Mouse (Mus musculus): ENCODE results near the gene Gm10142.
"Not testable (repeated sequence)": the region's sequence is repeated elsewhere in the genome, so short reads cannot be mapped to it uniquely, and the experiment has no call there.

Gene Gm10142

DNA sequence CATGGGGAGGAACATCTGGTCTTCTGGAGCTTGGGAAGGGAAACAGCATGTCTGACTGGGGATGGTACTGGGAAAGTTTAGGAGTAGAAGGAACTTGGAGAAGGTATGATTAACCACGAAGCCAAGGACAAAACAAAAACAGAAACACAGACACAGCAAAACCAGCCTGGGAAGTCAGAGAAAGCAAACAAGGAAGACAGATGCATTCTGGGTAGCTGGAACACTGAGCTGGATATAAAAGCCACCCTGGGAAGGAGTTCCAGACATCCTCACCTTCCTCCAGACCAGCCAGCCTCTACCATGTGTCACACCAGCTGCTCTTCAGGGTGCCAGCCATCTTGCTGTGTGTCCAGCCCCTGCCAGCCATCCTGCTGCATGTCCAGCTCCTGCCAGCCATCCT, at the start of gene Gm10142:
Gene Gm10142 (plus strand): TSS at position 301 of the 400 bp plus-strand sequence.
- no peak for DNase-seq

DNA sequence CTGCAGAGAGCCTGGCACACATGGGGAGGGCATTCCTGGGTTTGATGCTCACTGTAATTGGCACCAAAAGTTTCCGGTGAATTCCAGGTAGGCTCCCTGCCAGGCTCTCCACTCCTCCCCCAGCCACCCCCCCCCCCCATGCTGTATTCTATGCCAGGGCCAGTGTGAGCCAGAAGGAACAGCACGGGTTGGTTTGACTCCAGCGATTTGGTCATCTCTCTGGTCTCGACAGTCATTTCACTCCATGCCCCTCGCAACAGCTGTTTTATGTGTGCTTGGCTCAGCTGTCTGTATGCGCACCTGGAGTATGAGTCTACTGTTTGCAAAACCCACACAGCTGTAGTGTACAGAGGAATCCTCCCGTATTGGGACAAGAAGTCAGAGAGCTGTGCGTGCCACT, 49.3 kb upstream of the Gm10142 start:
- no peak for DNase-seq

DNA sequence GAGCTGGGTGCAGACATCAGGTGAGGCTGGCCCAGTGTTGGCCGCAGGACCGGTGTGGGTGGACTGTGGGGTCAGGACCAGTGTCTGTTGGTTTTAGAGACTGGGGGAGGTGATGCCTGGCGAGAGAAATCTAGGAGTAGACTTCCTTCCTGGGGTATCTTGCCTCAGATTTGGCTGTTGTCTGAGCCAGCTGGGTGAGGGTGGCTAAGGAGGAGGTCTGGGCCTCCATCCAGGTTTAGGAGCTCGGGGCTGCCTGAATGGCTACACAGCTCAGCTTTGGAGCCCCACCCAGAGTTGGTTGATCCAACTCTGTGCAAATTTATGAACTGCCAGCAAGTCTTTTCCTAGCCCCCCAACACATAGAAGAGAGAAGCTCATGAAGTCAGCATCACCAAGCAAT, 48.2 kb upstream of the Gm10142 start:
- DNase-seq, result no peak

DNA sequence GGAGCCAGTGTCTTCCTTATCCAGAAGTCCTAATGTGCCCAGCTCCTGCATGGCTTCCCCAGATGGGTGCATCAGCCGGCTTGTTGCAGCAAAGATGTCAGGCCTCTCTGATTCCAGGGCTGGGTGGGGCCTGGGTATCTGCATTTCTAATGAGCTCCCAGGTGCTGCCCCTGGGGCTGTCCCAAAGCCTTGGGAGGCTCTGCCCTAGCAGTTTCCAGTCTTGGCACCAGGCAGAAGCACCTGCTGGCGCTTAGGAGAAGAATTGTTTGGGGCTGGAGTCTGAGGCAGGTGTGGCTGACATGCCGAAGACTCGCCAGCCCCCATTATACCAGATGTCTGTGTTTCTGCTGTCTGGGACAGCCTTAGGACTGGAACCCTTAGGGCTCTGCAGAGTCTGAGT, 44.9 kb upstream of the Gm10142 start:
- no peak for DNase-seq

DNA sequence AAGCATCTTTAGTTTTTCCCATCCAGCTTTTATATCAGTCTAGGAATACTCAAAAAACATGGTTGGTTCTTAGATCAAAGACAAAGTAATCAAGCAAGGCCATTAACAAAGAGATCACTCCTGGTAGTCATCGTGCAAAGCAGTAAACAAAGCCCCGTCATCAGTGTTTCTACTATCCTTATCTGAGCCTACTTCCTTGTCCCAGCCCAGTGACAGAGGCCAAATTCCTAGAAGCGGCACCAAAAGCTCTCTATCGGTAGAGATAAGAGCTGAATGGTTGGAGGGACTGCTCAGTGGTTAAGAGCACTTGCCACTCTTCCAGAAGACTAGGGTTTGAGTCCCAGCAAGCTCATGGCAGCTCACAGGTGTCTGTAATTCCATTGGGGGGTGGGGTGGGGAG, 44.1 kb upstream of the Gm10142 start:
- DNase-seq, result no peak

DNA sequence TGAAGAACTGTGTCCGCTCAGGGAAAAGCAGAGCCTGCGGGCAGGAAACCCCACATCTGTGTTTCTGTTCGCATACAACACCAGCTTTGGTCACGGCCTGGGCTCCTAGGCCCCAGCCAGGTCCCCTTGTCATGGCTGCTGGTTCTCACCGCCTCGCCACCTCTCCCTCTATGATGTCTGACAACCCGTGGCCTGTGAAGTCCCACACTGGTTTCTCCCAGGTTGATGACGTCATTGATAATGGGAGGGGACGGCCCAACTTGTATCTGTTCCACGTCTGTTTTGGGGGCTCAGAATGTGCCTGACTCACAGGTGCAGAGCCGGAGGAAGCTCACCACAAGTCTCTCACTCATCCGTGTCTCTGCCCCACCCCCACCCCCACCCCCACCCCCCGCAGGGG, 41.8 kb upstream of the Gm10142 start:
- DNase-seq, result no peak

DNA sequence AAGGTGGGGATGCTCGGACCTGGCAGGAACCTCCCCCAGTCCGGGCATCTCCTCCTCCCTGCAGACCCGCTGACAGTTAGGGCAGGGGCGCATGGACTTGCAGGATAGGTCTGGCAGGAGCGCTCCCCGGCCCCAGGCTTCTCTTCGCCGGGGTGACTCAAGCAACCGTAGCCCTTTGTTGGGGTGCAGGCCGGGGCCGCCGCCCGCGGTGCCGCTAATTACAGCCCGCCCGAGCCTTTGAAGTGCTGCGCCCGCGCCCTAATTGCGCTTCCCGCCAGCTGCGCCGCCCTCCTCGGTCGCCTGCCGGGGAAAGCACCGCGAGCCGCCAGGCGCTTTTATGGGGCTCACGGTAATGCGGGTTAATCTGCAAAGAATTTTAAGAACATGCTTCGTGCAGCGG, 38.0 kb upstream of the Gm10142 start:
- DNase-seq, result no peak

DNA sequence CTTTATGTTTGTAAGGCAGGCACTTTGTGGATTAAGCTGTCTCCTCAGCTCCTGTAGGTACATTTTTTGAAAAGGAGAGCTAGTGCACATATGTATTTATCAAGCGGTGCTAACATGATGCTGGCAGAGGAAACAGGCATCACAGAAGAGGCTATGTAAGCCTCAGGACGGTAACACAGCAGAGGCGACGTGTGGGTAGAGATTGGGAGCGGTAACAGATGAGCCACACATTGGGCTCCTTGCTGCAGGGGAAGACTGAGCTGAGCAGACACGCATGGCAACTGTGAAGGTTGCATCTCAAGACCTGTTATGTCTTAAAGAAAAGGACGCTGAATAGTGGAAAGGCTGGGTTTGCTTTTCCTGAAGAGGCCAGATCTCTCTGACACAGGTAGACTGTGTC, 32.6 kb upstream of the Gm10142 start:
- DNase-seq, result no peak

DNA sequence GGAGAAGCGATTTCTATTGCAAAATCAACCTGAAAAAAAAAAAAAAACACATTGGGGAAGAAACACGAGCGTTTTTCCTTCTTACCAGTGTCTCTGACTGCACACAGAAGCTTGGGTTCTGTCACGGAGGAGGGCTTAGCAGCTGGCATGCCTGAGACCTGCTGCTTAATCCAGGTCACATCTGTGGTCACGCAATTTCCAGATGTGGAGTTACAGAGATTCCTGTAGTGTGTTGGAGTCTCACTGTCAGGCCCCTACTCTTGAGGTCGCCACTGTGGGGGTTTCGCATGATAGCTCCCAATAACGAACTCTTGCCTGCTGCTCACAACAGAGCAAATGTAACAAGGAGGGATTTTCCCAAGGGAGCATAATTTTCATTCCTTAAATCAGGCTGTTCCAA, 31.4 kb upstream of the Gm10142 start:
- no peak for DNase-seq

DNA sequence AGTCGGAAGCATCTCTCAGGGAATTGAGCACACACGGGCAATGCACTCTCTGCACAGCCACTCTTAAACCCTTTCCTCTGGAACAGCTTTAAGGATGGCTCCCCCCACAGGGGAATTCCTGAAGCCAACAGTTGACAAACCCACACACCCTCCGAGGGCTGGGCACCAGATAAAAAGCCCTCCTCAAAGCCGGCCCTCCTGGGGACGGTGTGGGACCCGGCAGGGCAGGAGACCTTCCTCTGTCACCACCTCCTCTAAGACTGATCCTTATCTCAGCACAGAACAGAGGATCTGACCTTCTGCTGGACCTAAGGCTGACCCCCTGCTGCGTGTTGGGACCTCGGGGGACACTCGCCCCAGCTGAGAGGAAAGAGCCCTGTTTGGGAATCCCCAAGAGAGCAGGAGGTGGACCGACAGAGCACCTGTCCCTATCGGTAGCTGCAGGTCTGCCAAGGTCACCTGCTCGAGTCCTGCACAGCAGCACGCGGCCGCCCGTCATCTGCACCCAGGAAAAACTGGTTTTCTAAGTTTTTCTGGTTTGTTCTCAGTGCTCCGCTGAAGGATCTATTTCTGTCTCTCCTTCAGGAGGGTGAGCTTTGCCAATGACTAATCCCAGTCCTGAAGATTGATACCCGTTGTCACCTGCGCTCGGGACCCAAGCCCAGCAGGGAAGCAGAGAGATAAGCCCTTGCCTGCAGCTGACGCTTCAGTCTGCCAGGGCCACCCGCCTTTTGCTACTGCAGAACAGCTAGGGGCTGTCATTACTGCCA, 29.5 kb upstream of the Gm10142 start, which contains the start of gene Tspear:
Gene Tspear (plus strand): TSS at position 675 of the 770 bp plus-strand sequence.
- no peak for DNase-seq

DNA sequence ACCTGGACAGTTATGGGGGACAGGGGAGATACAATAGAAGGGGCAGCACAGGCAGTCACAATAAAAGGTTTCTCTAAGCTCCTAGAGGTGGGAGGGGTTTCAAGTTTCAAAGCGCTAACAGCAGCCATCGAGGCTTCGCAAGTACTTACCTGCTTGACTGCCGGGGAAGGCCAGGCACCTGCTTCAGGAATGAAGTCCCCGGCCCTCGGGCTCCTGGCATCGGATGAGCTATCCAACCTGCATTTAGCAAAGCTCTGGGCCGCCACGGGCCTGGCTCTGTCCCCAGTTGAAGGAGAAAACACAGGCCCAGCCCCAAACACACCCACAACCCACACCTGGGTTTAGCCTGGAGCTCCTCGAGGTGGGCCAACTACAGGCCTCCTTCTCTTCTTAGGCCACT, 28.6 kb upstream of the Gm10142 start:
- no peak for DNase-seq

DNA sequence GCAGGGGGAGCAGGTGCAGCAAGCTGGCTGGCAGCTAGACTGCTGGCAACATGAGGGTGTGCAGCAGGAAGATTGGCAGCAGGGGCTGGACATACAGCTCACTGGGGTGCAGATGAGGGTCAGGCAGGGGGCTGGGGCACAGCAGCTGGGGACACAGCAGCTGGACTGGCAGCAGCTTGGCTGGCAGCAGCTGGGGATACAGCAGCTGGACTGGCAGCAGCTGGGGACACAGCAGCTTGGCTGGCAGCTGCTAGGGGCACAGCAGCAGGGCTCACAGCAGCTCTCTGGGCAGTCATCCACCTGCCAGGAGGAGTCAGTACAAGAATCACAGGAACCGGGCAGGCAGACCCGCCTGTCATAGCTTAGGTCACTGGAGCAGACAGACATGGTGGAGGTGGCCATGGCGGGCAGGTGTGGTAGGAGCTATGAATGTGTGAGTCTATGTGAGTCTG, 25.2 kb upstream of the Gm10142 start, which contains the start of gene Gm19402:
Gene Gm19402 (minus strand): TSS at position 402 of the 452 bp plus-strand sequence.
- DNase-seq, result not testable (repeated sequence)

DNA sequence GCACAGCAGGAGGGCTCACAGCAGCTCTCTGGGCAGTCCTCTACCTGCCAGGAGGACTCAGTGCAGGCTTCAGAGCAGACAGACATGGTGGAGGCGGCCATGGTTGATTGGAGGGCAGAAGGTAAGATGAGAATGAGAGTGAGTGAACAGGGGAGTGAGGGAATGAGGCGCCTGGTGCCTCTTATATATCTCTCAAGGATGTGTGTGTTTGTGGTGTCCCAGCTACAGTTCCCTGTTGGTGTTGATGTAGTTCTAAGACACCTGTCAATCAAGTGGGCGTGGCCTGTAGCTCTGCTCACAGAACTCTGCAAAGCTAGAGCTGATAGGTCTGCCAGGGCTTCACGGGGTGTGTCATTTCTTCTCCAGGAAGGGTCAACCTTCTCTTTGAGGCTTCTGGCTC, 18.5 kb upstream of the Gm10142 start, which contains the start of gene Gm9508:
Gene Gm9508 (minus strand): TSS at position 101 of the 400 bp plus-strand sequence.
- DNase-seq, result no peak

DNA sequence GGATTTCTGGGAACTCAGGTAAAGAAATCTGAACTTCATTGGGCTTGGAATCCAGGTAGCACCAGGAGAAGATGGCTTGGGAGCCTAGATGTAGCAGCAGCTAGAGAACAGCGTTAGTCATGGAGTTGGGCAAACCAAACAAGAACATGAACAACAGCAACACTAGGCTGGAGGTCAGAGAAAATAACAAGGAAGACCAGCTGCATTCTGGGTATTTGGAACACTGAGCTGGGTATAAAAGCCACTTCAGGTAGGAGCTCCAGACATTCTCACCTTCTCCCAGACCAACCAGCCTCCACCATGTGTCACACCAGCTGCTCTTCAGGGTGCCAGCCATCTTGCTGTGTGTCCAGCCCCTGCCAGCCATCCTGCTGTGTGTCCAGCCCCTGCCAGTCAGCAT, 9.3 kb upstream of the Gm10142 start, which contains the start of gene Gm10272:
Gene Gm10272 (plus strand): TSS at position 301 of the 400 bp plus-strand sequence.
- DNase-seq, result no peak

DNA sequence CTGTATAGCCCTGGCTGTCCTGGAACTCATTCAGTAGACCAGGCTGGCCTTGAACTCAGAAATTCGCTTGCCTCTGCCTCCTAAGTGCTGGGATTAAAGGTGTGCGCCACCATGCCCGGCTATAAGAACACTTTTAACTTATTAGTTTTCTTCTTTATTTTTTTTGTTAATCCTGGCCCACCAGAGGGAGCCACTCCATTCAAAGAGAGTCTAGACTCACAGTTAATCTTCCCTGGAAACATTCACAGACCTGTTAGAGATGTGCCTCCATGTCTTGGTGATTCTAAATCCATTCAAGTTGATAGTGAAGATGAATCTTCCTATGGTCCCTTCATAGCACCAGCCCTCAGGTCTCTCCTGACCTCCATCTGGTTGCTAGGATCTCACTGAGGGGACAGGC, 5.8 kb upstream of the Gm10142 start:
- DNase-seq, result no peak

DNA sequence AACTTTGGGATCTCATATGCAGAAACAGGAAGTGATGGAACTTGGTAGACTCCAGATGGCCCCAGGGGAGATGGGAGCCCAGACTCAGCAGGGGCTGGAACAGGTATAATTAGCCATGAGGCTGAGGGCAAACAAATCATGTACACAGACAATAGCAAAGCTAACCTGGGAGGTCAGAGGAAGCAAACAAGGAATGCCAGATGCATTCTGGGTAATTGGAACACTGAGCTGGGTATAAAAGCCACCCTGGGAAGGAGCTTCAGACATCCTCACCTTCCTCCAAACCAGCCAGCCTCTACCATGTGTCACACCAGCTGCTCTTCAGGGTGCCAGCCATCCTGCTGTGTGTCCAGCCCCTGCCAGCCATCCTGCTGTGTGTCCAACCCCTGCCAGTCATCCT, 4.5 kb upstream of the Gm10142 start, which contains the start of gene Gm10024:
Gene Gm10024 (plus strand): TSS at position 301 of the 400 bp plus-strand sequence.
- not testable (repeated sequence) for DNase-seq

DNA sequence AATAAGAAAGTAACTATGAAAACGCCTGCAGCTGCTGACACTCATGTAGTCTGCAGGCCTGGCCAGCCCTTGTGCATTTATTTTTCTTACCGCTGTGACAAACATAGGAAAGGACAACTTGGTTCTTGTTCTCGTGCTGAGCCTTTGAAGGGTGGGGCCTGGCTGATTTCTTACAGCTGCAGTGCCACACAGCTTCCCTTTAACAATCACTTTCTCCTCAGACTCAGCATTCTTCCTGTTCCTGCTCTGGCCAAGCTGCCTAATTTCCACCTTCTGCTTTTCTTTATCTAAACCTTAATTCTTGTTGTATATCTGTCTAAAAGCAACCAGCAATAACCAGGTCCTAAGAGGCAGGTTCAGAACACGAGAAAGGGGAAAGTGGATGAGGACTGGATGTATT, 1.9 kb upstream of the Gm10142 start:
- no peak for DNase-seq

DNA sequence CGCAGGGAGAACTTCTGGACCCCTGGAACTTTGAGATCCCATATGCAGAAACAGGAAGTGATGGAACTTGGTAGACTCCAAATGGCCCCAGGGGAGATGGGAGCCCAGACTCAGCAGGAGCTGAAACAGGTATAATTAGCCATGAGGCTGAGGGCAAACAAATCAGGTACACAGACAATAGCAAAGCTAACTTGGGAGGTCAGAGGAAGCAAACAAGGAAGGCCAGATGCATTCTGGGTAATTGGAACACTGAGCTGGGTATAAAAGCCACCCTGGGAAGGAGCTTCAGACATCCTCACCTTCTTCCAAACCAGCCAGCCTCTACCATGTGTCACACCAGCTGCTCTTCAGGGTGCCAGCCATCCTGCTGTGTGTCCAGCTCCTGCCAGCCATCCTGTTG, 4.7 kb downstream of the Gm10142 start, which contains the start of gene Krtap12-1:
Gene Krtap12-1 (plus strand): TSS at position 301 of the 400 bp plus-strand sequence.
- DNase-seq, result not testable (repeated sequence)

DNA sequence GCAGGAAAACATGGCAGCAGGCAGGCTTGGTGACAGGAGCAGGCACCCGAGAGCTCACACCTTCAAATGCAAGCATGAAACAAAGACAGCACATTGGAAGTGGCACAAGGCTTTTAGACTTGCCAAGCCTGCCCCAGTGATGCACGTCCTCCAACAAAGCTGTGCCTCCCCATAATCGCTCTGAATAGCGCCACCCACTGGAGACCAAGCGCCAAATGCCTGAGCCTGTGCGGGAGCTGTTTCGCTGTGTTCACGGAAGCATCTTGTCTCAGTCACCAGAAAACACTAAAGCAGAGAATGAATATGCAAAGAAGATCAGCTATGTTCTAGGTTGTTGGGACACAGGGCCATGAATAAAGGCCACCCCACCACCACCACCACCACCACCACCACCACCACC, 9.2 kb downstream of the Gm10142 start:
- DNase-seq, result no peak

DNA sequence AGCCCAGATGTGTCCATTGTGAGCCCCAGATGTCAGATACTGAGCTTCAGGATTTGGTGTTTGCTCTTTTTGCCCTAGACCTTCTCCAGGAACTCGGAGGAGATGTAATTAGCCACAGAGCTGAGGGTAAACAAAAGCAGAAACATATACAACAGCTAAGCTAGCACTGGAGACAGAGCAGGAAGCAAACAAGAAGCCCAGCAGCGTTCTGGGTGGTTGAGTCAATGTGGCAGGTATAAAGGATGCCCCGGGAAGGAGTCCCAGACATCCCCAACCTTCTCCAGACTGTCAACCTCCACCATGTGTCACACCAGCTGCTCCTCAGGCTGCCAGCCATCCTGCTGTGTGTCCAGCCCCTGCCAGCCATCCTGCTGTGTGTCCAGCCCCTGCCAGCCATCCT, 10.6 kb downstream of the Gm10142 start, which contains the start of gene Gm10100:
Gene Gm10100 (plus strand): TSS at position 301 of the 400 bp plus-strand sequence.
- no peak for DNase-seq

DNA sequence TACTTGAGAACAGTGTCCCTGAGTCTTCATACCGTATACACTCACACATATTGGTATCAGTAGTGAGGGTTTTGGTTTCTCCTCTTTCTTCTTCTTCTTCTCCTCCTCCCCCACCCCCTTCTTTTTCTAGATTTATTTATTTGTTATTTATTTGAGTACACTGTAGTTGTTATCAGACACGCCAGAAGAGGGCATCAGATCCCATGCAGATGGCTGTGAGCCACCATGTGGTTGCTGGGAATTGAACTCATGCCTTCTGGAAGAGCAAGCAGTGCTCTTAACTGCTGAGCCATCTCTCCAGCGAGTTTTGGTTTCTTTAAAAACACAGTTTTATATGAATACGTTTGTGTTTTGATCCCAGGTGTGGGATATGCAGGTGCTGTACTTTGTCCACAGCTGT, 12.7 kb downstream of the Gm10142 start:
- DNase-seq, result no peak

DNA sequence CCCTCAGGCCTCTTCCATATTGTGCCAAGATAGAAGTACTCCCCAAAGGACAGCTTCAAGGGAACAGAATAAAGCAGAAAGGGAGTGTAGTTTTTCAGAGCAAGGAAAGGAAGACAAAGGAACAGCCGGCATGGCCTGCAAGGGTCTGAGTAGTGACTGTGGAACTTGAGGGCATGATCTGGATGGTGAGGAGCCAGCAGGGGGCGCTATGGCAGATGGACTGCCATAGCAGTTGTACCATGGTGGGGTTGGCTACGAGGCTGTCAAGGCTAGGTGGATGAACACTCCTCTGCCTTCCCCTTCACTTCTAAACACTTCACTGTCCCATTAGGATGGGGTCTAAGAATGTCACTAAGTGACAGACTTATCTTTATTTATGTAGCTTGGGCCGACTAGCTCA, 13.6 kb downstream of the Gm10142 start:
- DNase-seq, result no peak

DNA sequence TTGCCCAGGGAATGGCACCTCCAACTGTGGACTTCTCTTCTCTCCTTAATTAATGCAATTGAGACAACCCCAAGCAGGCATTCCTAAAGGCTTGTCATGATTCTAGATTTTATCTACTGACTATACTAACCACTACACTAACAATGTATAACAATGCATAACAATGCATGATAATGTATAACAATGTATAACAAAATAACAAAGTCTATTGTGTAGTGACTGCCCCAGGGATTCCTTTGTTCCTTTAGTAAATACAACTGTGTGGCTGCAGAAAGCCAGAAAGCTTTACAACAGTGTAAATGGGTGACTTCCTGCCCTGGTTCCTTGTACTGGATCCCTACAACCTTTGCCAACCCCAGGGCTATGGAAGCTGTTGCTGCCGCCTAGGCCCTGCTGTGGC, 20.3 kb downstream of the Gm10142 start:
- no peak for DNase-seq

DNA sequence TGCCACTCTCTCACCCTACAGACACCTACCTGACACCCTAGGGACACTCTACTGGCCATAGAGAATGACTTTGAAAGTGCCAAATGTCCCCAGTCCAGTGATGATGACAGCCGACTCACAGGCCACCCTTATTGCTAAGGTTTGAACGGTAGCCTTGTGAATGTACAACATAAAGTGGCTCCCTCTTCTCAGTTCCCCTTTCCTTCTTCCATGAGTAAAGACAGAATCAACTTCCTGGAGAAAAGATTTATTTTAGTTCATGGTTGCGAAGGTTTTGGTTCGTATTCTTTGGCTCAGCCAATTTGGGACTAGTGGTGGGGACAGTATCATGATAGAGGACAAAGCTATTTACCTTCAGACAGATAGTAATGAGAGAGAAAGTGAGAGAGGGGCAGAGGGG, 23.3 kb downstream of the Gm10142 start:
- no peak for DNase-seq

Data from cerebellum, adult 8-10 months (tissue).